Mouse (Mus musculus) MEL (cell line): ENCODE data around the gene Ybx2. TPM values are rescaled to one million over a fixed set of nuclear protein-coding genes. Genes with fewer than 3 reads are reported as not detected.

ENCODE experiments used
- DNase-seq: peaks from one replicate; pipeline ENCODE4 v3.0.0; 2011; ENCODE audit warnings: low read depth, low spot score
- H3K27ac ChIP-seq: 2 replicates; pipeline ENCODE4 v1.5.1; 2012; ENCODE audit warnings: low read depth, mild to moderate bottlenecking, control low read depth, low read length, moderate library complexity; ENCODE audit not compliant: control insufficient read depth
- H3K27me3 ChIP-seq, 2 experiments: fragments of 150-350 bp in 1 of 2; sonication (generic) in 1 of 2; 2 replicates each; pipeline ENCODE4 v1.6.1; 2012; ENCODE audit warnings: low read length in 2 of 2, mild to moderate bottlenecking in 2 of 2, improper control_type of control experiment in 1 of 2, moderate library complexity in 1 of 2; ENCODE audit not compliant: insufficient read depth in 2 of 2, control insufficient read depth in 1 of 2
- H3K36me3 ChIP-seq, 2 experiments: 2 replicates each; pipeline ENCODE4 v1.6.1; 2012 to 2014; ENCODE audit warnings: low read length in 2 of 2, improper control_type of control experiment in 1 of 2, inconsistent platforms in 1 of 2, mild to moderate bottlenecking in 1 of 2; ENCODE audit not compliant: insufficient read depth in 2 of 2, control insufficient read depth in 1 of 2
- H3K4me1 ChIP-seq, 2 experiments: fragments of 150-350 bp in 1 of 2; sonication (generic) in 1 of 2; 2 replicates each; pipeline ENCODE4 v1.6.1; 2012; ENCODE audit warnings: low read length in 2 of 2, improper control_type of control experiment in 1 of 2, mild to moderate bottlenecking in 1 of 2; ENCODE audit not compliant: insufficient read depth in 2 of 2, control insufficient read depth in 1 of 2
- H3K4me3 ChIP-seq, 2 experiments: fragments of 150-350 bp in 1 of 2; sonication (generic) in 1 of 2; 2 replicates each; pipeline ENCODE4 v1.5.1; 2012; ENCODE audit warnings: low read depth in 2 of 2, low read length in 2 of 2, mild to moderate bottlenecking in 2 of 2, moderate library complexity in 2 of 2, control low read depth in 1 of 2, improper control_type of control experiment in 1 of 2; ENCODE audit not compliant: control insufficient read depth in 1 of 2, insufficient read depth in 1 of 2
- H3K79me2 ChIP-seq: 2 replicates; pipeline ENCODE4 v1.6.1; 2012; ENCODE audit warnings: mild to moderate bottlenecking, low read length, moderate library complexity; ENCODE audit not compliant: control insufficient read depth, poor library complexity, insufficient read depth
- H3K9ac ChIP-seq: 2 replicates; pipeline ENCODE4 v1.6.1; 2012; ENCODE audit warnings: low read depth, mild to moderate bottlenecking, control low read depth, low read length, moderate library complexity; ENCODE audit not compliant: control insufficient read depth, poor library complexity, severe bottlenecking
- H3K9me3 ChIP-seq: fragments of 150-350 bp; sonication (generic); replicated peaks from 2 replicates; pipeline ENCODE4 v1.6.1; 2012; ENCODE audit warnings: mild to moderate bottlenecking, low read length, improper control_type of control experiment, moderate library complexity; ENCODE audit not compliant: insufficient read depth
- BHLHE40 ChIP-seq: IDR thresholded peaks from 2 replicates; pipeline ENCODE4 v1.6.1; 2012; ENCODE audit warnings: low read depth, mild to moderate bottlenecking, inconsistent platforms, low read length, improper control_type of control experiment, borderline replicate concordance
- CHD1 ChIP-seq: IDR thresholded peaks from 2 replicates; pipeline ENCODE4 v1.6.1; 2012; ENCODE audit warnings: low read depth, mild to moderate bottlenecking, inconsistent platforms, low read length, improper control_type of control experiment
- CHD2 ChIP-seq: IDR thresholded peaks from 2 replicates; pipeline ENCODE4 v1.6.1; 2011; ENCODE audit warnings: low read length, improper control_type of control experiment
- EP300 ChIP-seq, 2 experiments: IDR thresholded peaks; 2 replicates each; pipeline ENCODE4 v1.6.1; 2011; ENCODE audit warnings: improper control_type of control experiment in 2 of 2, low read length in 2 of 2, low read depth in 1 of 2, mild to moderate bottlenecking in 1 of 2
- ETS1 ChIP-seq: IDR thresholded peaks from 2 replicates; pipeline ENCODE4 v1.6.1; 2012; ENCODE audit warnings: low read depth, mild to moderate bottlenecking, inconsistent platforms, low read length, improper control_type of control experiment, moderate library complexity
- GATA1 ChIP-seq: IDR thresholded peaks from 2 replicates; pipeline ENCODE4 v1.6.1; 2011; ENCODE audit warnings: low read depth, low read length, improper control_type of control experiment
- HCFC1 ChIP-seq: IDR thresholded peaks from 2 replicates; pipeline ENCODE4 v1.6.1; 2012; ENCODE audit warnings: low read depth, mild to moderate bottlenecking, inconsistent platforms, low read length, improper control_type of control experiment, moderate library complexity
- JUND ChIP-seq: IDR thresholded peaks from 2 replicates; pipeline ENCODE4 v1.6.1; 2011; ENCODE audit warnings: low read depth, mild to moderate bottlenecking, improper control_type of control experiment, low read length
- MAFK ChIP-seq: IDR thresholded peaks from 2 replicates; pipeline ENCODE4 v1.6.1; 2011; ENCODE audit warnings: low read depth, mild to moderate bottlenecking, low read length, improper control_type of control experiment, borderline replicate concordance
- MAX ChIP-seq: IDR thresholded peaks from 2 replicates; pipeline ENCODE4 v1.6.1; 2011; ENCODE audit warnings: low read length, improper control_type of control experiment
- MAZ ChIP-seq: IDR thresholded peaks from 2 replicates; pipeline ENCODE4 v1.6.1; 2012; ENCODE audit warnings: low read depth, mild to moderate bottlenecking, inconsistent platforms, low read length, improper control_type of control experiment
- MXI1 ChIP-seq: IDR thresholded peaks from 2 replicates; pipeline ENCODE4 v1.6.1; 2011; ENCODE audit warnings: mild to moderate bottlenecking, low read depth, low read length, improper control_type of control experiment
- MYB ChIP-seq: IDR thresholded peaks from 2 replicates; pipeline ENCODE4 v1.6.1; 2011; ENCODE audit warnings: mild to moderate bottlenecking, low read depth, low read length, improper control_type of control experiment
- MYC ChIP-seq: IDR thresholded peaks from 2 replicates; pipeline ENCODE4 v1.6.1; 2011; ENCODE audit warnings: low read depth, mild to moderate bottlenecking, low read length, improper control_type of control experiment, moderate library complexity
- NELFE ChIP-seq: IDR thresholded peaks from 2 replicates; pipeline ENCODE4 v1.6.1; 2011; ENCODE audit warnings: low read depth, low read length, improper control_type of control experiment
- POLR2A ChIP-seq, 2 experiments: IDR thresholded peaks; 2 replicates each; pipeline ENCODE4 v1.6.1; 2011 to 2012; ENCODE audit warnings: low read length in 2 of 2, mild to moderate bottlenecking in 2 of 2, control low read depth in 1 of 2, improper control_type of control experiment in 1 of 2, low read depth in 1 of 2, moderate library complexity in 1 of 2; ENCODE audit not compliant: control insufficient read depth in 1 of 2, insufficient read depth in 1 of 2, poor library complexity in 1 of 2
- POLR2AphosphoS2 ChIP-seq: IDR thresholded peaks from 2 replicates; pipeline ENCODE4 v1.6.1; 2011; ENCODE audit warnings: low read length, improper control_type of control experiment
- POLR2AphosphoS5 ChIP-seq: IDR thresholded peaks from 2 replicates; pipeline ENCODE4 v1.6.1; 2012; ENCODE audit warnings: low read depth, borderline replicate concordance, mild to moderate bottlenecking, inconsistent platforms, low read length, moderate library complexity, mixed read lengths
- RAD21 ChIP-seq: IDR thresholded peaks from 2 replicates; pipeline ENCODE4 v1.6.1; 2011; ENCODE audit warnings: mild to moderate bottlenecking, low read depth, low read length, improper control_type of control experiment
- SIN3A ChIP-seq: IDR thresholded peaks from 2 replicates; pipeline ENCODE4 v1.6.1; 2012; ENCODE audit warnings: low read length, improper control_type of control experiment, inconsistent platforms
- TAL1 ChIP-seq: IDR thresholded peaks from 2 replicates; pipeline ENCODE4 v1.6.1; 2012; ENCODE audit warnings: mild to moderate bottlenecking, inconsistent platforms, low read length, moderate library complexity, mixed read lengths
- UBTF ChIP-seq: IDR thresholded peaks from 2 replicates; pipeline ENCODE4 v1.6.1; 2012; ENCODE audit warnings: low read depth, mild to moderate bottlenecking, inconsistent platforms, low read length, improper control_type of control experiment, moderate library complexity, borderline replicate concordance; ENCODE audit not compliant: insufficient read depth
- ZMIZ1 ChIP-seq: IDR thresholded peaks from 2 replicates; pipeline ENCODE4 v1.6.1; 2012; ENCODE audit warnings: low read depth, mild to moderate bottlenecking, inconsistent platforms, low read length, improper control_type of control experiment, moderate library complexity
- ZNF384 ChIP-seq: IDR thresholded peaks from 2 replicates; pipeline ENCODE4 v1.6.1; 2012; ENCODE audit warnings: low read depth, mild to moderate bottlenecking, inconsistent platforms, low read length, improper control_type of control experiment
- polyA plus RNA-seq, 2 experiments: library from polyadenylated mRNA; stranded (reverse) in 1 of 2; unstranded in 1 of 2; fragments of >175 nt in 1 of 2; fragments of >200 nt in 1 of 2; gene quantifications; 2 replicates each; pipeline versions ENCODE4 v1.2.1 to v1.2.4; 2012; ENCODE audit warnings: low replicate concordance in 2 of 2, low read depth in 1 of 2; ENCODE audit not compliant: insufficient read length in 2 of 2, insufficient read depth in 1 of 2, missing spikeins in 1 of 2
- total RNA-seq: library from RNA; depleted of rRNA; stranded (reverse); fragments of 300-350 nt; gene quantifications from 2 replicates; pipeline ENCODE4 v1.2.3, GENCODE M21; 2012

The Ybx2 gene
- total and polyA plus RNA-seq, 3 experiments = 0.50 to 0.92 TPM; not detected in 1

DNA sequence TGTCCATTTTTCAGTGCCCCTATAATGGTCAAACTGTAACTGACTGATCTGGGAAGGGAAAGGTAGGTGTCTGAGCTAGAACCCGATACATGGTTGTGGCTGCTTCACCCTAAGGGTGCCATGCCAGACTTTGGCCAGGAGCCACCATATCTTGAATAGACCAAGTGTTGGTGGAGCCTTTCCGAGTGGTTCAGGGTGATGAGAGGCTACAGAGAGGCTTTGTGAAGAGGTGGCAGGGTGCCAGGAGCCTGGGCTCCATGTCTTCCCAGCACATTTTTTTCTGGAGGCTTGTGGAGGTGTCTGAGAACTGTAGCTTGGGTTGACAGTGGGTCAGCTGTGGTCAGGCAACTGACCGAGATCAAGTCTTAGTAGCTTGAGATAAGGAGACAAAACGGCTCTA lies 44.1 kb upstream of the Ybx2 start:
- peaks cover 0 to 15% of the 10 kb centered on the region in 2 experiments; a peak in 2 of 4 replicates for H3K36me3 ChIP-seq
- no peak overlapping the region for H3K27ac ChIP-seq
- H3K9ac ChIP-seq = no peak overlapping the region
- peak; percentile 73 for DNase-seq
- no peaks in the 10 kb centered on the region; the same call in none of the 2 replicates for H3K79me2 ChIP-seq
- H3K4me1 ChIP-seq = peaks cover 13 to 27% of the 10 kb centered on the region in 2 experiments
- H3K9me3 ChIP-seq = no peaks in the 10 kb centered on the region
- TF ChIP-seq NELFE (no peak), JUND (no peak), CHD2 (no peak), MAX (no peak), MYC (peak; percentile 21; the same call in 1 of the 2 replicates), TAL1 (0 out of 2 replicates have a peak, but pooled peaks have one; percentile 13), RAD21 (no peak), CHD1 (no peak), POLR2AphosphoS5 (no peak), MXI1 (0 out of 2 replicates have a peak, but pooled peaks have one; percentile 38), MAFK (no peak), GATA1 (no peak; the same call in none of the 2 replicates), EP300 (IDR thresholded peaks at IDR 0.05; ENCODE audit: low read depth in 1 of 2, low read length in 2 of 2) (peak; percentile 26 to 49; a peak in 3 of 4 replicates), ZNF384 (peak; percentile 5), ETS1 (0 out of 2 replicates have a peak, but pooled peaks have one; percentile 5), UBTF (no peak), BHLHE40 (no peak), ZMIZ1 (no peak), SIN3A (0 out of 2 replicates have a peak, but pooled peaks have one; percentile 24), POLR2AphosphoS2 (no peak)
- no peak overlapping the region for H3K4me3 ChIP-seq
- H3K27me3 ChIP-seq = no peaks in the 10 kb centered on the region

DNA sequence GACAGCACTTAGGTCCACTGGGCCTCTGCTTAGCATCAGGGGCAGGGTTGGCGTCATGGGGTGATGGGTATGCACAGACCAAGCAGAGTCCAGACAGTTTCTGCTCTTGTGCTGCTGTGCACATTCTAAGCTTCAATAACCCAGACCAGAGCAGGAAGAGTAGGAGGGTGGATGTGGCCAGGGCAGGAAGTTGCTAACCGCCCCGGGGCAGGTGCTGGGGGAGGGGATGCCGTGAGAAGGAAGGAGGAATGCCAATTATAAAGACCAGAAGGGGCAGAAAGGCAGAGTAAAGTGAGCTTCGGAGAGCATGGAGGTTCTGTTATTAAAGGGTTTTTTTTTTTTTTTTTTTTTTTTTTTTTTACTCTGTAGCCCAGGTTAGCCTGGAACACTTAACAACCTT lies 40.9 kb upstream of the Ybx2 start:
- no peaks in the 10 kb centered on the region for H3K27me3 ChIP-seq
- peaks cover 13 to 25% of the 10 kb centered on the region in 2 experiments for H3K4me1 ChIP-seq
- DNase-seq = peak; percentile 74
- H3K4me3 ChIP-seq = peak overlapping the region; percentile 47 to 72
- peak overlapping the region; percentile 68 for H3K9ac ChIP-seq
- H3K79me2 ChIP-seq = no peaks in the 10 kb centered on the region; the same call in none of the 2 replicates
- peak overlapping the region; percentile 71 for H3K27ac ChIP-seq
- H3K9me3 ChIP-seq = no peaks in the 10 kb centered on the region
- H3K36me3 ChIP-seq = peaks cover 0 to 15% of the 10 kb centered on the region in 2 experiments; a peak in 2 of 4 replicates
- peak; percentile 54; the same call in 1 of the 2 replicates for TF ChIP-seq HCFC1
- TF ChIP-seq EP300 (IDR thresholded peaks at IDR 0.05; ENCODE audit: low read depth in 1 of 2, low read length in 2 of 2) = peak in 1 of 2 experiments; percentile 67; a peak in 3 of 4 replicates
- TF ChIP-seq ETS1 = peak; percentile 30; the same call in 1 of the 2 replicates
- TF ChIP-seq MAZ = no peak
- TF ChIP-seq POLR2A (IDR thresholded peaks at IDR 0.05; ENCODE audit: control insufficient read depth in 1 of 2, insufficient read depth in 1 of 2, low read depth in 1 of 2, low read length in 2 of 2, poor library complexity in 1 of 2) = 0 out of 4 replicates have a peak, but pooled peaks of 1 of the 2 experiments have one; percentile 14
- TF ChIP-seq MYB = no peak
- TF ChIP-seq CHD2 = peak; percentile 26; the same call in 1 of the 2 replicates
- peak; percentile 39; the same call in 1 of the 2 replicates for TF ChIP-seq SIN3A
- 0 out of 2 replicates have a peak, but pooled peaks have one; percentile 37 for TF ChIP-seq BHLHE40
- no peak for TF ChIP-seq TAL1
- TF ChIP-seq, all 39 proteins: peak for 7
